Mouse (Mus musculus): ENCODE data around the gene Ccer1. TPM values are rescaled to one million over a fixed set of nuclear protein-coding genes. Genes with fewer than 3 reads are reported as not detected.
"Not testable (repeated sequence)": the region's sequence is repeated elsewhere in the genome, so short reads cannot be mapped to it uniquely, and the experiment has no call there.

Gene Ccer1
- polyA plus RNA-seq, 1 experiment from 2014 or later, result not detected

- H3K4me3 ChIP-seq (ENCODE audit: low read depth, low read length), result no peak overlapping the region
- H3K4me1 ChIP-seq (replicated peaks; ENCODE audit: control insufficient read depth, insufficient read depth, low read length), result no peaks in the 10 kb centered on the region
- H3K9ac ChIP-seq (ENCODE audit: low read length), result no peak overlapping the region
- H3K27me3 ChIP-seq (ENCODE audit: control insufficient read depth, insufficient read depth, low read length), result no peaks in the 10 kb centered on the region
- ATAC-seq (replicated peaks; ENCODE audit: low FRiP score) (no peak), DNase-seq (ENCODE audit: low spot score) (no peak)
- no peak overlapping the region for H3K4me2 ChIP-seq (ENCODE audit: low read depth, low read length, severe bottlenecking)
- WGBS, result 94% methylated on average over 1 of the region's 1 CpGs
- no peaks in the 10 kb centered on the region for H3K36me3 ChIP-seq (ENCODE audit: control insufficient read depth, insufficient read depth, low read length)
- H3K27ac ChIP-seq (ENCODE audit: low read depth, low read length), result no peak overlapping the region
- no peaks in the 10 kb centered on the region for H3K9me3 ChIP-seq (ENCODE audit: control insufficient read depth, low read length)
Observed at GRCm38 (mm10) chr10:97720625-97721024, 27.8 kb downstream of the Ccer1 start.

- WGBS, result 94% methylated on average over 9 of the region's 9 CpGs
- Histone ChIP-seq H3K9me3 (ENCODE audit: control insufficient read depth, low read length) (no peaks in the 10 kb centered on the region), H3K4me2 (ENCODE audit: low read depth, low read length, severe bottlenecking) (no peak overlapping the region), H3K4me1 (replicated peaks; ENCODE audit: control insufficient read depth, insufficient read depth, low read length) (no peaks in the 10 kb centered on the region), H3K9ac (ENCODE audit: low read length) (no peak overlapping the region), H3K4me3 (ENCODE audit: low read depth, low read length) (no peak overlapping the region), H3K36me3 (ENCODE audit: control insufficient read depth, insufficient read depth, low read length) (no peaks in the 10 kb centered on the region), H3K27ac (ENCODE audit: low read depth, low read length) (no peak overlapping the region), H3K27me3 (ENCODE audit: control insufficient read depth, insufficient read depth, low read length) (no peaks in the 10 kb centered on the region)
- ATAC-seq (replicated peaks; ENCODE audit: low FRiP score) (no peak), DNase-seq (ENCODE audit: low spot score) (no peak)
Observed at GRCm38 (mm10) chr10:97722709-97723108, 29.9 kb downstream of the Ccer1 start.

GRCm38 (mm10) chr10:97725929-97726328 is 33.1 kb downstream of the Ccer1 start:
- no peak for DNase-seq (ENCODE audit: low spot score)

GRCm38 (mm10) chr10:97726655-97727054 is 33.8 kb downstream of the Ccer1 start, which contains the start of gene C030005K15Rik:
C030005K15Rik (minus strand) TSS chr10:97726755.
- H3K9me3 ChIP-seq (ENCODE audit: control insufficient read depth, low read length); H3K4me1 ChIP-seq (replicated peaks; ENCODE audit: control insufficient read depth, insufficient read depth, low read length); H3K4me3 ChIP-seq (ENCODE audit: low read depth, low read length); H3K4me2 ChIP-seq (ENCODE audit: low read depth, low read length, severe bottlenecking); ATAC-seq (replicated peaks; ENCODE audit: low FRiP score); H3K36me3 ChIP-seq (ENCODE audit: control insufficient read depth, insufficient read depth, low read length); DNase-seq (ENCODE audit: low spot score); H3K27ac ChIP-seq (ENCODE audit: low read depth, low read length); H3K9ac ChIP-seq (ENCODE audit: low read length); H3K27me3 ChIP-seq (ENCODE audit: control insufficient read depth, insufficient read depth, low read length): not testable (repeated sequence)

More at GRCm38 (mm10) chr10:97725929-97726328, 33.1 kb downstream of the Ccer1 start:
- no peaks in the 10 kb centered on the region for H3K9me3 ChIP-seq (ENCODE audit: control insufficient read depth, low read length)
- no peak overlapping the region for H3K27ac ChIP-seq (ENCODE audit: low read depth, low read length)
- H3K4me2 ChIP-seq (ENCODE audit: low read depth, low read length, severe bottlenecking), result no peak overlapping the region
- H3K9ac ChIP-seq (ENCODE audit: low read length), result no peak overlapping the region
- H3K4me3 ChIP-seq (ENCODE audit: low read depth, low read length), result no peak overlapping the region
- WGBS, result 59% methylated on average over 1 of the region's 1 CpGs
- no peaks in the 10 kb centered on the region for H3K27me3 ChIP-seq (ENCODE audit: control insufficient read depth, insufficient read depth, low read length)
- H3K4me1 ChIP-seq (replicated peaks; ENCODE audit: control insufficient read depth, insufficient read depth, low read length), result no peaks in the 10 kb centered on the region
- no peaks in the 10 kb centered on the region for H3K36me3 ChIP-seq (ENCODE audit: control insufficient read depth, insufficient read depth, low read length)
- no peak for ATAC-seq (replicated peaks; ENCODE audit: low FRiP score)

Other genes starting within 250 kb of the Ccer1 start
- gene Dcn, start 213.4 kb upstream of the Ccer1 start, polyA plus RNA-seq (2014; fragmentation: Nextera tagmentation; extraction: Ambion mirVana), result 15.1 and 15.7 TPM in 2 replicates
- gene Lum, start 127.9 kb upstream of the Ccer1 start, polyA plus RNA-seq (2014; fragmentation: Nextera tagmentation; extraction: Ambion mirVana), result 95.2 and 97.7 TPM in 2 replicates
- gene Kera, start 86.2 kb upstream of the Ccer1 start, polyA plus RNA-seq (2014; fragmentation: Nextera tagmentation; extraction: Ambion mirVana), result 0.37 and 0.49 TPM in 2 replicates
- 3.2 and 3.5 TPM in 2 replicates for gene Epyc, start 49.0 kb upstream of the Ccer1 start, polyA plus RNA-seq (2014; fragmentation: Nextera tagmentation; extraction: Ambion mirVana)
- gene C030005K15Rik, start 33.7 kb downstream of the Ccer1 start, polyA plus RNA-seq (2014; fragmentation: Nextera tagmentation; extraction: Ambion mirVana), result not detected in 2 replicates

Data from forebrain, embryonic 11.5 days (tissue).